Mouse (Mus musculus): ENCODE measurements at regions not wholly inside any gene's neighbourhood (a gene's known extent, or its start where the extent isn't known, plus 50 kb on each side); places are given as distances from the start of the nearest gene placed in this dataset.
A peak's percentile ranks its signal among the peaks of the same experiment; 100 is the strongest.
"Not testable (repeated sequence)": the region's sequence is repeated elsewhere in the genome, so short reads cannot be mapped to it uniquely, and the experiment has no call there.

- no peak for DNase-seq
These were observed 631.6 kb downstream of the Rpia start for GRCm38 (mm10) chr6:70160442-70160841.

GRCm38 (mm10) chr6:70155771-70156170, 636.3 kb downstream of the Rpia start:
- DNase-seq, result not testable (repeated sequence)

- DNase-seq, result not testable (repeated sequence)
These were observed 640.8 kb downstream of the Rpia start for GRCm38 (mm10) chr6:70151098-70151838.

- peak; percentile 24 to 35 for DNase-seq
These were observed 645.0 kb downstream of the Rpia start for GRCm38 (mm10) chr6:70146986-70147385.

GRCm38 (mm10) chr6:70143341-70143740, 648.7 kb downstream of the Rpia start:
- DNase-seq, result not testable (repeated sequence)

- peak in 1 of 2 experiments; percentile 9 for DNase-seq
These were observed 675.2 kb downstream of the Rpia start for GRCm38 (mm10) chr6:70116811-70117210.

GRCm38 (mm10) chr6:70111892-70112291, 680.1 kb downstream of the Rpia start:
- no peak for DNase-seq

GRCm38 (mm10) chr6:70109412-70109811, 682.6 kb downstream of the Rpia start:
- not testable (repeated sequence) for DNase-seq

GRCm38 (mm10) chr6:70103781-70104180, 688.3 kb downstream of the Rpia start:
- DNase-seq, result no peak

GRCm38 (mm10) chr6:70103174-70103573, 688.9 kb downstream of the Rpia start:
- peak; percentile 17 to 24 for DNase-seq

GRCm38 (mm10) chr6:70088041-70088440, 704.0 kb downstream of the Rpia start:
- DNase-seq, result no peak

GRCm38 (mm10) chr6:70073841-70074240, 718.2 kb downstream of the Rpia start:
- peak; percentile 1 to 12 for DNase-seq

GRCm38 (mm10) chr6:70072007-70072406, 720.0 kb downstream of the Rpia start:
- no peak for DNase-seq

- no peak for DNase-seq
These were observed 724.2 kb downstream of the Rpia start for GRCm38 (mm10) chr6:70067716-70068415.

GRCm38 (mm10) chr6:70059028-70059427, 733.0 kb downstream of the Rpia start:
- DNase-seq, result peak; percentile 28 to 29

GRCm38 (mm10) chr6:70058374-70058773, 733.7 kb downstream of the Rpia start:
- no peak for DNase-seq

GRCm38 (mm10) chr6:70040894-70041293, 751.1 kb downstream of the Rpia start:
- DNase-seq, result peak; percentile 39 to 50

GRCm38 (mm10) chr6:70033674-70034073, 758.4 kb downstream of the Rpia start:
- peak; percentile 31 to 33 for DNase-seq

GRCm38 (mm10) chr6:70011555-70011954, 780.5 kb downstream of the Rpia start:
- peak in 1 of 2 experiments; percentile 12 for DNase-seq
